Mouse (Mus musculus) left cerebral cortex, postnatal 36 days (tissue): Measurements from ENCODE around the gene Slc12a6. TPM values are rescaled to one million over a fixed set of nuclear protein-coding genes. Genes with fewer than 3 reads are reported as not detected.
A peak's percentile ranks its signal among the peaks of the same experiment; 100 is the strongest.

Experiments used
- DNase-seq, 2 experiments: peaks; one replicate each; pipeline ENCODE4 v3.0.0; 2021 to 2022; ENCODE audit warnings: low spot score in 2 of 2, mixed read lengths in 1 of 2
- intact Hi-C: fragments of 180-260 bp; cut with DNase I; formaldehyde crosslinking; loops from one replicate; pipeline ENCODE4 v1.15.1; 2025
- total RNA-seq, 2 experiments: library from RNA; stranded (reverse); gene quantifications; 2 replicates each; pipeline ENCODE4 v1.2.3; 2021

Gene Slc12a6
- total RNA-seq = 100 to 1,000 TPM; 114 to 134 TPM

GRCm38 (mm10) chr2:112265448-112266241, at the start of gene Slc12a6:
Slc12a6 (plus strand) TSS chr2:112265825.
- intact Hi-C loops = loop anchor here (2.0 kb wide), 1 partner anchor 25 kb away; no protein-coding TSS in a partner anchor
- peak; percentile 89 to 91 for DNase-seq

GRCm38 (mm10) chr2:112215977-112216376, 49.6 kb upstream of the Slc12a6 start:
- intact Hi-C loops = loop anchor here (2.0 to 10.0 kb wide), 2 partner anchors 17 to 1231 kb away; no protein-coding TSS in a partner anchor
- DNase-seq = no peak

- no peak for DNase-seq
- intact Hi-C loops = loop anchor here (2.0 to 10.0 kb wide), 2 partner anchors 19 to 1233 kb away; no protein-coding TSS in a partner anchor
Measured at GRCm38 (mm10) chr2:112217614-112218013, 48.0 kb upstream of the Slc12a6 start.

GRCm38 (mm10) chr2:112220880-112221279, 44.7 kb upstream of the Slc12a6 start:
- intact Hi-C loops = no loop called here
- DNase-seq = no peak

- intact Hi-C loops = no loop called here
- DNase-seq = no peak
Measured at GRCm38 (mm10) chr2:112222607-112223006, 43.0 kb upstream of the Slc12a6 start.

- intact Hi-C loops = no loop called here
- DNase-seq = no peak
Measured at GRCm38 (mm10) chr2:112224356-112224755, 41.3 kb upstream of the Slc12a6 start.

GRCm38 (mm10) chr2:112232623-112233022, 33.0 kb upstream of the Slc12a6 start:
- no peak for DNase-seq
- intact Hi-C loops = no loop called here

GRCm38 (mm10) chr2:112236620-112237019, 29.0 kb upstream of the Slc12a6 start:
- intact Hi-C loops = no loop called here
- no peak for DNase-seq

- intact Hi-C loops = no loop called here
- DNase-seq = no peak
Measured at GRCm38 (mm10) chr2:112238006-112238405, 27.6 kb upstream of the Slc12a6 start.

- intact Hi-C loops = no loop called here
- DNase-seq = peak; percentile 90
Measured at GRCm38 (mm10) chr2:112239212-112239934, 26.3 kb upstream of the Slc12a6 start, which contains the start of gene Lpcat4. Lpcat4 (plus strand) TSS chr2:112239468.

GRCm38 (mm10) chr2:112239935-112240721, 25.5 kb upstream of the Slc12a6 start:
- intact Hi-C loops = loop anchor here (2.0 kb wide), 1 partner anchor 27 kb away; the partner anchor contains the start of gene Gm21985
- peak in 1 of 2 experiments; percentile 48 for DNase-seq

GRCm38 (mm10) chr2:112241787-112242186, 23.8 kb upstream of the Slc12a6 start:
- no peak for DNase-seq
- intact Hi-C loops = loop anchor here (2.0 kb wide), 1 partner anchor 25 kb away; the partner anchor contains the start of gene Gm21985

GRCm38 (mm10) chr2:112245307-112245706, 20.3 kb upstream of the Slc12a6 start:
- DNase-seq = no peak
- intact Hi-C loops = no loop called here

- no peak for DNase-seq
- intact Hi-C loops = no loop called here
Measured at GRCm38 (mm10) chr2:112246193-112246592, 19.4 kb upstream of the Slc12a6 start.

GRCm38 (mm10) chr2:112247323-112247722, 18.3 kb upstream of the Slc12a6 start:
- DNase-seq = no peak
- intact Hi-C loops = no loop called here

GRCm38 (mm10) chr2:112249780-112250453, 15.7 kb upstream of the Slc12a6 start:
- peak; percentile 32 to 58 for DNase-seq
- intact Hi-C loops = no loop called here

GRCm38 (mm10) chr2:112254675-112255515, 10.7 kb upstream of the Slc12a6 start:
- DNase-seq = no peak
- intact Hi-C loops = no loop called here

GRCm38 (mm10) chr2:112259241-112259962, 6.2 kb upstream of the Slc12a6 start, which contains the start of gene Nutm1:
Nutm1 (minus strand) TSS chr2:112259291.
- intact Hi-C loops = no loop called here
- DNase-seq = no peak
